Mouse (Mus musculus): ENCODE data around the gene Gkap1. TPM values are rescaled to one million over a fixed set of nuclear protein-coding genes. Genes with fewer than 3 reads are reported as not detected.

The Gkap1 gene
- polyA plus RNA-seq, 1 experiment from 2014 or later: 35.1 TPM

- no peak for ATAC-seq (ENCODE audit: low FRiP score, low read depth)
- H3K27me3 ChIP-seq: no peaks in the 10 kb centered on the region
- WGBS: 71% methylated on average over 1 of the region's 1 CpGs
- no peaks in the 10 kb centered on the region for H3K9me3 ChIP-seq
- H3K36me3 ChIP-seq: no peaks in the 10 kb centered on the region
- no peak overlapping the region for H3K9ac ChIP-seq
- H3K4me2 ChIP-seq: no peak overlapping the region
- H3K27ac ChIP-seq (replicated peaks): no peak overlapping the region
- no peaks in the 10 kb centered on the region for H3K4me1 ChIP-seq (replicated peaks)
- H3K4me3 ChIP-seq: no peak overlapping the region
Measured at GRCm38 (mm10) chr13:58289308-58289707, 13.8 kb upstream of the Gkap1 start.

- Histone ChIP-seq H3K27ac (replicated peaks) (no peak overlapping the region), H3K4me3 (no peak overlapping the region), H3K36me3 (no peaks in the 10 kb centered on the region), H3K4me1 (replicated peaks) (no peaks in the 10 kb centered on the region), H3K27me3 (no peaks in the 10 kb centered on the region), H3K4me2 (no peak overlapping the region), H3K9ac (no peak overlapping the region), H3K9me3 (no peaks in the 10 kb centered on the region)
- no peak for ATAC-seq (ENCODE audit: low FRiP score, low read depth)
- WGBS: 16% methylated on average over 13 of the region's 13 CpGs
Measured at GRCm38 (mm10) chr13:58287822-58288221, 12.3 kb upstream of the Gkap1 start.

GRCm38 (mm10) chr13:58283466-58283865, 8.0 kb upstream of the Gkap1 start:
- Histone ChIP-seq H3K4me3 (no peak overlapping the region), H3K4me2 (no peak overlapping the region), H3K4me1 (replicated peaks) (no peaks in the 10 kb centered on the region), H3K27ac (replicated peaks) (no peak overlapping the region), H3K9me3 (no peaks in the 10 kb centered on the region), H3K27me3 (no peaks in the 10 kb centered on the region), H3K36me3 (no peaks in the 10 kb centered on the region), H3K9ac (no peak overlapping the region)
- 65% methylated on average over 4 of the region's 4 CpGs for WGBS
- ATAC-seq (ENCODE audit: low FRiP score, low read depth): no peak

DNA sequence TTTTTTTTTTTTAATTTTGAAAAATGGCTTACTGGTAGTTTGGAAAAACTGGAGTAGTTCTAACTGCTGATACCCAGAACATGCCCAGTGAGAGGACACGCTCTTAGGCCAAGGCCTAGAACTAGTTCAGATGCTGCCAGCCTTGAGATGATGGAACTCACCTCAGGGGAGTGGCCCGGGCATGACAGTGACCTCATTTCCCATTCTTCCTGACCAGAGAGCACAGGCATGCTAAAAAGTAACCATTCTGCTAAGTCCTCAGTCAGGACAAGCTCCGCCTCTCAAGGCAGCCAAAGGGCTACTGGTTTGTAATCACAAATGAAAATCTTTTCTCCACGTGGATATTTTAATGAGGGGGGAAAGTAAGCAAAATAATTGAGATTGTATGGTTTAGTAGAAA, 6.4 kb upstream of the Gkap1 start:
- Histone ChIP-seq H3K27ac (replicated peaks) (no peak overlapping the region), H3K4me2 (no peak overlapping the region), H3K9me3 (no peaks in the 10 kb centered on the region), H3K36me3 (no peaks in the 10 kb centered on the region), H3K27me3 (no peaks in the 10 kb centered on the region), H3K9ac (no peak overlapping the region), H3K4me1 (replicated peaks) (no peaks in the 10 kb centered on the region), H3K4me3 (no peak overlapping the region)
- ATAC-seq (ENCODE audit: low FRiP score, low read depth): no peak
- WGBS: 69% methylated on average over 4 of the region's 4 CpGs

DNA sequence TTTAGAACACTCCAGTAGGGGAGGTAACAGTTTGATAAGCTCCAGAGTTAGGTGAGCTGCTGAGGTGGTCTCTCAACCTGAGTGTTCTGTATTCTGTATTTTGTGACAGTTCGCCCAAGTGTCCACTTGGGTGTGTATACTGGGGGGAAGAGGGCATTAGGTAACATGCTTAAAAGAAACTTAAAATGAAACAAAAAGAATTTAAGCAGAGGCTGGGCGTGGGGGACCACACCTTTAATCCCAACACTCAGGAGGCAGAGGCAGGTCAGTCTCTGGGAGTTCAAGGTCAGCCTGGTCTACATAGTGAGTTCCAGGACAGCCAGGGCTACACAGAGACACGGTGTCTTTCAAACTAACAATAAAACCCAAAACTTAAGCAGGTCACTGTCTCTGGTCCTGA, 5.0 kb upstream of the Gkap1 start:
- no peak overlapping the region for H3K9ac ChIP-seq
- no peaks in the 10 kb centered on the region for H3K27me3 ChIP-seq
- no peak overlapping the region for H3K4me2 ChIP-seq
- no peaks in the 10 kb centered on the region for H3K36me3 ChIP-seq
- no peak overlapping the region for H3K4me3 ChIP-seq
- ATAC-seq (ENCODE audit: low FRiP score, low read depth): no peak
- H3K9me3 ChIP-seq: no peaks in the 10 kb centered on the region
- 90% methylated on average over 3 of the region's 3 CpGs for WGBS
- peaks cover under 1% of the 10 kb centered on the region; the same call in 1 of the 2 replicates for H3K4me1 ChIP-seq (replicated peaks)
- no peak overlapping the region for H3K27ac ChIP-seq (replicated peaks)

DNA sequence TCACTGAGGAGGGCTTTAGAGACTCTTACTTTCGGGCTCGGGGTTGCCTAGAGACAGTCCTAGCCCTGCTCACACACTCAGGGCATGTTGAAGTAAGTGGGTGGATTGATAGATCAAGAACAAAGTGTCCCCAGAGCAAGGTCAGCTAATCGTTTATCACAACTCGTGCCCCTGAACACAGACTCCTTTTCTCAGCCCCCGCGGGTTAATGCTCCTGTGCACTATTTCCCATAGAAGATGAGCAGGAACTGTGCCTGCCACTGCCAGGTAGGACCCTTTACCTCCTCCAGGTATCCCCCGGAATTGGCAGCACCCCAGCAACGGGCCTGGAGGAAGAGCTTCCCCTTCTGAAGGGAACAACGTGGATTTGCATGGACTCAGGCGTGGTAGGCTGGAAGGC, 757 bp upstream of the Gkap1 start:
- Histone ChIP-seq H3K9ac (no peak overlapping the region), H3K4me2 (no peak overlapping the region), H3K27ac (replicated peaks) (no peak overlapping the region), H3K4me3 (no peak overlapping the region), H3K4me1 (replicated peaks) (peaks cover 21% of the 10 kb centered on the region), H3K36me3 (no peaks in the 10 kb centered on the region), H3K27me3 (no peaks in the 10 kb centered on the region), H3K9me3 (no peaks in the 10 kb centered on the region)
- WGBS: 67% methylated on average over 10 of the region's 10 CpGs
- no peak for ATAC-seq (ENCODE audit: low FRiP score, low read depth)

DNA sequence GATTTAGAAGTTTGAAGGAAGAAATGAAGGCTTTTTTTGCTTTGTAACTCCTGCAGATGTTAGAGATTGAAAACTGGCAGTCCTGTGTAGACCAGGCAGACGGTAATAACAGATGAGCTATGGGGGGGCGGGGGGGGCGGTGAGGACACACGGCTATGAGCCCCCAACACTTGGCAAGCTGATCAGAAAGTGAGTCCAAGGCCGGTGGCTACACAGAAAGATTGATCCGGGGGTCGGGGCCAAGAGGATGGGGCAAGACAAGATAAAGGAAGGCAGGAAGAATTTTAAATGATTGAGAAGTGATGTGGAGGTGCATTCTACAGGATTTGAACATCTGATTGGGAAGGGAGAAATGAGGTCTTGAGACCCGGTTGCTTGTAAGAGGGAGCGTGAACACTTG, 423 bp downstream of the Gkap1 start:
- H3K4me2 ChIP-seq: peak overlapping the region; percentile 68
- H3K27ac ChIP-seq (replicated peaks): peak overlapping the region; percentile 84; the same call in 1 of the 2 replicates
- peak overlapping the region; percentile 86 for H3K4me3 ChIP-seq
- no peaks in the 10 kb centered on the region for H3K9me3 ChIP-seq
- ATAC-seq (ENCODE audit: low FRiP score, low read depth): no peak
- no peak overlapping the region for H3K9ac ChIP-seq
- peaks cover 21% of the 10 kb centered on the region for H3K4me1 ChIP-seq (replicated peaks)
- H3K27me3 ChIP-seq: no peaks in the 10 kb centered on the region
- no peaks in the 10 kb centered on the region for H3K36me3 ChIP-seq
- WGBS: 19% methylated on average over 9 of the region's 9 CpGs

DNA sequence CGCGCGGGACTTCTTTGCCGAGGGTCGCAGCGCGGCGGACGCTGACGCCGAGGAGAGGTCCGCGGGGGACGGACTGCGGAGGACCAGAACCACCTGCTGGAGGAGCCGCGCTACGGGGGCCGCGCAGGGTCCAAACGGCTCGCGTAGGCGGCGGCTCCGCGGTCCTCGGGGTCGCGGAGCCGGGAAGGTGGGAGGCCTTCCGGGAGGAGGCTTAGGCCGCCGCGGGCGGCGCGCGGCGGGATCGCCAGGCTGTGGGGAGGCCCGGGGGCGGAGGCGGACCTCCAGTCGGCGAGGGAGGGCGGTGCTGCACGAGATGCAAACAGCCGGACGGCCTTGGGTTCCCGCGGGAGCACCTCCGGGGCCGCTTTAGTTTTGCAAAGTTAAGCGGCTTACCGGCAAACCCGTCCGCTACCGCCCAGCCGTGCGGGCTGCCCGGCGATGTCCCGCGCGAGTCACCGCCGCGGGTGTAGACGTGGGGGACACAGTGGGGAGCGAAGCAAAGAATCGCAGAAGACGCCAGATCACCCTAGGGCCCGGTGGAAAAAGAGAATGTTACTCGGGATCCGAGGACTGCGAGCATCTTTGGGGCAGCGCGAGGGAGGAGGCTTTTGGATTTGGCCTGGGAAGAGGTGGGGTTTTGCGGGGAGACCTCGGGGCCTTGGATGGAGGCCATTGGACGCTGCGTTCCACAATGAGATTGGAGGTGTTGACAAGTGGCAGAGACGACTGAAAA, 1.1 kb downstream of the Gkap1 start:
- ATAC-seq (ENCODE audit: low FRiP score, low read depth): peak; percentile 83
- Histone ChIP-seq H3K9ac (peak overlapping the region; percentile 83), H3K36me3 (no peaks in the 10 kb centered on the region), H3K9me3 (no peaks in the 10 kb centered on the region), H3K4me3 (peak overlapping the region; percentile 86), H3K27me3 (no peaks in the 10 kb centered on the region), H3K27ac (replicated peaks) (peak overlapping the region; percentile 84), H3K4me1 (replicated peaks) (peaks cover 21% of the 10 kb centered on the region), H3K4me2 (peak overlapping the region; percentile 68)
- under 1% methylated on average over 67 of the region's 84 CpGs for WGBS

DNA sequence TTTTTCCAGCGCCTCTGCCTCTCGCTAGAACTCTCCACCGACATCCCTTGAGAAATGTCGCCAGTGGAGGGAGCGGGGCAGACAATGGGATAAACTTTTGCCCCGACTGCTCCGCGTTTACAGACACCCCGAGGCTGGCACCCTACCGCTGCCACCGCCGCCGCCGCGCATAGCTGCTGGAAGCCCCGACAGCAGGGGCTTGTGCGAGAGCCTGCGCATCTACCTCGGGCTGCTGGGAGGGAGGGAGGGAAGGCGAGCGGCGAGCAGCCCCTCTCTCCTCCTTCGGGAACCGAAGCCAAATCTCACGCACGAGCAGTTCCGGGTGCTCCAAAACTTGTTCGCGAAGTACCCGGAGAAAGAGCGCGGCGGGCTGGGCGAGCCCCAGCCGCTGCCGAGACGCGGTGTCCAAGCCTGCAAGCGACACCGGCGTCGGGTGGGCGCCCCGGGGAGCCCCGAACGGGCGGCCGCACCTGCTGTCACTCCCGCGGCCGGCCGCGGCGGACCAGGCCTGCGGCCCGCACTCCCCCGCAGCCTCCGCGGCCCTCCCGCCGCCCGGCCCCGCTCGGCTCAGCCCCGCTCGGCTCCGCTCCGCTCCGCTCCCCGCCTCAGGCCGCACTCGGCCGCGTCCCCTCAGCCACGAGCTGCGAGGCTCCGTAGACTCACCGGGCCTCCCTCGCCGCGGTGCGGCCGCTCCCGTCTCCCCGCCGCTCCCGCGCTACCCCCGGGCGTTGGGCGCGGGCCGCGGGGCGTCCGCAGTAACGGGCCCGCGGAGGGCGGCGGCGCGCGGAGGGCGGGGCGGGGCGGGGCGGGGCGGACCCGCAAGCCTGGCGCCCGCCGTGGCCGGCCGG, 1.9 kb downstream of the Gkap1 start:
- ATAC-seq (ENCODE audit: low FRiP score, low read depth): peak; percentile 79
- peak overlapping the region; percentile 86 for H3K4me3 ChIP-seq

DNA sequence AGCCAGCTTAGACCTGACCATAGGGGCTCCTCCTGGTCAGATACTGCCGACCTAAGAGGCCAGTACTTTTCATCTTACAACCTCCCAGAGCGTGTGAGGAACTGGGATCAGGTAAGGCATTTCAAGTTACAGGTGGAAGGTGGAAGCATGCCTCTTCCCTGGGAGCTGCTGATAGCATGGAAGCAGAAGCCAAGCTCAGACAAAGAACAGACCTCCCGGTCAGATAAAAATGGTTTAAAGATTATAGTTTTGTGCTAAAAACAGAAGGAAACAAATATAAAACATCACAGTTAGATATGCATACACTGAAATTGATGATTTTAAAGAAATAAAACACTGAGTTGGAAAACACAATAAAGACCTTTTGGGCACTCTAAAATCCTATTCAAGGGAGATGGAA, 8.6 kb downstream of the Gkap1 start:
- Histone ChIP-seq H3K4me1 (replicated peaks) (no peaks in the 10 kb centered on the region), H3K9me3 (no peaks in the 10 kb centered on the region), H3K27ac (replicated peaks) (no peak overlapping the region), H3K4me3 (no peak overlapping the region), H3K4me2 (no peak overlapping the region), H3K36me3 (peaks cover 10% of the 10 kb centered on the region), H3K27me3 (no peaks in the 10 kb centered on the region), H3K9ac (no peak overlapping the region)
- 83% methylated on average over 3 of the region's 3 CpGs for WGBS
- ATAC-seq (ENCODE audit: low FRiP score, low read depth): no peak

More for the DNA sequence above, 1.9 kb downstream of the Gkap1 start:
- Histone ChIP-seq H3K36me3 (no peaks in the 10 kb centered on the region), H3K9ac (peak overlapping the region; percentile 83), H3K4me1 (replicated peaks) (peaks cover 21% of the 10 kb centered on the region), H3K4me2 (peak overlapping the region; percentile 68), H3K9me3 (no peaks in the 10 kb centered on the region), H3K27me3 (no peaks in the 10 kb centered on the region), H3K27ac (replicated peaks) (peak overlapping the region; percentile 84)
- WGBS: under 1% methylated on average over 98 of the region's 115 CpGs

DNA sequence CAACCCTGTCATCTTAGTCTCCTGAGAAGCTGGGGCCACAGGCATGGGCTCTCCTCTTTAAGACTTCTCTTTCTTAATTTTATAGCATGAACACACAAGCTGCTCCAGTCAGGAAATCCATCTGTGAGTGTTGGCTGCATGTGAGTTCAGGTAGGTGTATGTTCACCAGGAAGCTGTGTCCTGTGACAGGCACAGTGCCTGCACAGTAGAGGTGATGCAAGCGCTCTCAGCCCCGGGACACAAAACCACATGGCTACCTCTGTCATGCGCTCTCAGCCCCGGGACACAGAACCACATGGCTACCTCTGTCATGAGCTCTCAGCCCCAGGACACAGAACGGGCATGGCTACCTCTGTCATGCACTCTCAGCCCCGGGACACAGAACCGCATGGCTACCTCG, 12.0 kb downstream of the Gkap1 start:
- Histone ChIP-seq H3K36me3 (peaks cover 14% of the 10 kb centered on the region), H3K4me2 (no peak overlapping the region), H3K4me3 (no peak overlapping the region), H3K27ac (replicated peaks) (no peak overlapping the region), H3K4me1 (replicated peaks) (no peaks in the 10 kb centered on the region), H3K9me3 (no peaks in the 10 kb centered on the region), H3K27me3 (no peaks in the 10 kb centered on the region), H3K9ac (no peak overlapping the region)
- ATAC-seq (ENCODE audit: low FRiP score, low read depth): no peak
- WGBS: 90% methylated on average over 8 of the region's 8 CpGs

GRCm38 (mm10) chr13:58261674-58262073, 13.8 kb downstream of the Gkap1 start:
- Histone ChIP-seq H3K9ac (no peak overlapping the region), H3K27ac (replicated peaks) (no peak overlapping the region), H3K36me3 (peaks cover 14% of the 10 kb centered on the region), H3K9me3 (no peaks in the 10 kb centered on the region), H3K27me3 (no peaks in the 10 kb centered on the region), H3K4me2 (no peak overlapping the region), H3K4me3 (no peak overlapping the region), H3K4me1 (replicated peaks) (no peaks in the 10 kb centered on the region)
- WGBS: 88% methylated on average over 4 of the region's 4 CpGs
- ATAC-seq (ENCODE audit: low FRiP score, low read depth): no peak

Measured in hindbrain, embryonic 15.5 days (tissue).